Mouse (Mus musculus) limb, embryonic 10.5 days (tissue): ENCODE results near the gene En1. TPM values are rescaled to one million over a fixed set of nuclear protein-coding genes. Genes with fewer than 3 reads are reported as not detected.

Experiments used
- polyA plus RNA-seq: library from polyadenylated mRNA; unstranded; fragments of >200 nt; fragmentation: Nextera tagmentation; extraction: Ambion mirVana; gene quantifications from 2 replicates; pipeline ENCODE4 v1.2.1, GENCODE M21; 2016

Gene En1
- polyA plus RNA-seq, 1 experiment from 2014 or later = 0.91 TPM

Other genes starting within 250 kb of the En1 start
- not detected in 2 replicates for gene Marco, start 97.4 kb upstream of the En1 start, polyA plus RNA-seq